Mouse (Mus musculus) MEL-GATA-1-ER (cell line): ENCODE measurements around the gene 2310009B15Rik.
"Not testable (repeated sequence)": the region's sequence is repeated elsewhere in the genome, so short reads cannot be mapped to it uniquely, and the experiment has no call there.

ENCODE experiments used
- DNase-seq: peaks from one replicate; pipeline ENCODE4 v3.0.0-alpha.2; 2012; ENCODE audit warnings: low read depth; ENCODE audit errors: extremely low read depth

The 2310009B15Rik gene

DNA sequence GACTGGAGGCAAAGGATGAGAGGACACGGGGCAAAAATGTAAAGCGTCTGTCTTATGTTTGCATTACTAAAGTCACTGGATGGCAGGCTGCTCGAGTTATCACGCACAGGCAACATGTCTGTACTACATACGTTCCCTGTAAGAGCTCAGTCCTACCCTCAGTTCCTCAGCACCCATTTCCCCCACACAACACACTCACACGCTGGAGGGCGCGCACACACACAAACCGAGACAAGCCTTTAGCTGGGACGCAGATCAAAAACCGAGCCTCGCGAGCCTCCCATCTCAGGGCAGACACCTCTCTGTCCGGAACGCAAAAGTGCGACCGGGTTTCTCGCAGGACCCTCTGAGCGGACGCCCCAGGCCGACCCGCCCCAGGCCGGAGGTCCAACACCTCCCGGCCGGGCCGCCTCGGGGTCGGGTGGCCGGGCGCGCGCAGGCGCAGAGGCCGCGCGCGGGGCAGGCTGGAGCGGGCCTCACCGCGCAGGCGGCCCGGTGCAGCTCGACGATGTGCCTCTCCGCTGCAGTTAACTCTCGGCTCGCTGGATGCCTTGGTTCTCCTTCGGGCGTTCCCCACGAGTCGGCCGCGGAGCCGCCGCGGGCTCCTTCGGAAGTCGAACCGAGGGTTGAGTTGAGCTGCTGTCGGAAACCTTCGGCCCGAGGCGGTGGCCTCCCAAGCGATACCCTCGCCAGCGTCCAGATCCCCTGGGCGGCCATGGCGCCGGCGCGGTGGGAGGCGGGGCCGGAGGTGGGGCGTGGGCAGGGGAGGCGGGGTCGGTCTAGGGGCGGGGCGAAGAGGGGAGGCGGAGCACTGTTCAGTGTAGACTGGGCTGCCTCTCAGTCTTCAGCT lies at the start of gene 2310009B15Rik:
TSS of gene 2310009B15Rik (minus strand) at position 752 of the 850 bp plus-strand sequence.
- not testable (repeated sequence) for DNase-seq

GRCm38 (mm10) chr1:138906256-138906655 lies 49.6 kb upstream of the 2310009B15Rik start:
- DNase-seq, result no peak

- no peak for DNase-seq
Measured at GRCm38 (mm10) chr1:138905092-138905765, 48.6 kb upstream of the 2310009B15Rik start.

DNA sequence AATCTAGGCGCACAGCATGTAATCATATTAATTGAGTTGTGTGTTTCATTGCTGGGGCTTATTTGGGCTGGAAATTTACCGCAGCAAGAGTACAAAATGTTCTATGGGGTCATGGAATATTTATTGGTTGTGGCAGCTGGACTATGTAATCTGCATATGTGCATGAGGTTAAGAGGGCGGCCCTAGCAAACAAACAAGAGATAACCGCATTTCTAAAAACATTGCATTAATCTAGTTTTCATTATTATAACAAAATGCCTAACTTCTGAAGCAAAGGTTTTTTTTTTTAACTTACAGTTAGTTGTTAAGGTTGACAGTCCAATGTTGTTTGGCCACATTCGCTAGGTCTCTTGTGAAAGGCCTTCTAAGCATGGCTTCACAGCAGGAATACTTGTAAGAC lies 47.2 kb upstream of the 2310009B15Rik start:
- DNase-seq, result no peak

- no peak for DNase-seq
Measured at GRCm38 (mm10) chr1:138901431-138902117, 44.9 kb upstream of the 2310009B15Rik start.

DNA sequence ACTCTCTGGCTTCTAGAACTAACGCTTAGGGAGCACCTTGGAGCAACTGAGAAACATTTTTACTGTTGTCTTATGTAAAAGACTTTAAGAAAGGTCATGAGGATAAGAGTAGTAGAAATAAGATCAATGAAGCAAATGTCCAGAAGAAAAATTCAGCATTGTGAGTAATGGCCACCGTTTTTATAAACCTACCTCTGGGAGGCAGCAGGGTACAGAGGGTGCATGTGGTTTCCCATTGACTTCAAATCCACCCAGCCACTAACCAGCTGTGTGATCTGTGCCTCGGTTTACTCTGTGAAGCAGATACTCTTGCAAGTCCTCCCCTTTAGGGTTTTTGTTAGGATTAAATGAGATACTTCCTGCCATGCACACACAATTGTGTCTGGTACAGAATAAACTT lies 39.4 kb upstream of the 2310009B15Rik start:
- no peak for DNase-seq

DNA sequence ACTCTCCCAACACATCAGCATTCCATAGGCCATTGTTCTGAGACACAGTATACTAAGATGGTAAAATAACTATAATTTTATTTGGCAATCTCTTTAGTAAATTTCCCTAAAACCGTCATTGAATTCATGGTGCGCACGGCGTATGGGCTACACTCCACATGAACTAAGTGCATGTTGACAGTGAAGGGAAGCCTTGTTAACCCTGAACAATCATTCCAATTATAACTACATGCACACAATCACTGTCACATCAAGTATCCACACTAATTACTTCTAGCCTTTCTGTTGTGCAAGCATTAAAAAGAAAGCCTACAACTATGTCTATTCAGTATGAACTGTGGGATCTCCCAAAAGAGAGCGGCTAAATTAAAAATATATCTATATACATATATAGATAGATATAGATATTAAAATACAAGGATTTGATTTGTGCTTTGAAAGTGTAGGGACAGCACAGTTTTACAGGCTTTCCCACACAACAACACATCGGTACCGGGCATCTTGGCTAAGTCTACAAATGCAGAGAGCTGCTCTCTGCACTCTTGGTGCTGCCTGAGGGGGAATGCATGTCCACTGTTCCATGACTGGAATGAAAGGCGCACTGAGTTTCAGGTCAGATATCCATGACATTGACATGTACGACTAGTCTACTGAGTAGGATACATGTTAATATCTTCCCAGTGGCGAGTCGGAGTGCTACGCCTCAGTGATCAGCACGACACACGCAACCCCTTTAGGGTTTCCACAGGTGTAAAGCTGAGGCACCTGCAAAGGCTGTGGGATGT lies 21.0 kb upstream of the 2310009B15Rik start:
- DNase-seq, result no peak

- DNase-seq, result no peak
Measured at GRCm38 (mm10) chr1:138876371-138877045, 19.9 kb upstream of the 2310009B15Rik start.

DNA sequence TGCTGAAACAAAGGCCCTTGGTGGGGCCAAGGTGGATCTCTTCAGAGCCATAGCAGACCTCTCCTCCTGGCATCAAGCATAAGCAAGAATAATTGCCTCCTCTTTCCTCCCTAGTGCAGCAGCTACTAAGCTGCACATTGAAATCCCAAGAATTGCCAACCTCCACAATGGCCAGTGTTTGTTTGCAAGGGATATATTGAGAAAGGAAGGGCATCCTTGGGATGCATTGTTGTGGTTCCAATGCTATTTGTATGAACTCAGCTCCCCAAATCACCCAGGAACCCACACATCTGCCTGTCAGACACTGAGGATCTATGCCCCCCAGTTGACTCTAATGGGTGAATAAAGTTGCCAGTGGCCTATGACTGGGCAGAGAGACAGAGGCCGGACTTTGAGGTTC lies 5.8 kb downstream of the 2310009B15Rik start:
- no peak for DNase-seq

- DNase-seq, result no peak
Measured at GRCm38 (mm10) chr1:138850161-138850539, 6.5 kb downstream of the 2310009B15Rik start.

DNA sequence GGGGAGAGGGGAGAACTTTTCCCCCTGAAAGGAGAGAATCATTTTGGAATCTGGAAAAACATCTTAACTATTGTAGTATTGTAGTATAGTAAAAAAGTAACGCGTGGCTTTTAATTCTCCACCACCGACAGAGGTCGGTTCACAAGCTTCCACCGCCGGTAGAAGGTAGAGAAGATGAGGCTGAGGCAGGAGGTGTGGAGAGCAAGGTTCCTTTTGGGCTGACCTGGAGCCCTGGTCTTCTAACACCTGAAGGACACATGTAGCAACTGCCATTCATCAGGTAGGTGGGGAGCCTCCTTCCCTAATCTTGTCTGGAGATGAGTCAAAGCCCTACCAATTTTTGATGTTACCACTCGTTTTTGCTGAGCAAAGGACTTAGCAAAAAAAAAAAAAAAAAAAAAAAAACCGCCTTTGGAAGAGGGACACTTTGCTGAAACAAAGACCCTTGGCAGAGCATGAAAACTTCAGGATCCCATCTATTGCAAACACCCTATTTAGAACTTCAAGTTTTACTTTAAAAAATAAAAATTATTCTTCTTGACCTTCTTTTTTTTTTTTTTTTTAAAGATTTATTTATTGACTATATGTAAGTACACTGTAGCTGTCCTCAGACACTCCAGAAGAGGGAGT lies 7.0 kb downstream of the 2310009B15Rik start:
- DNase-seq, result no peak

GRCm38 (mm10) chr1:138848511-138849109 lies 8.0 kb downstream of the 2310009B15Rik start, which contains the start of gene Lhx9:
Gene Lhx9 (minus strand): TSS chr1:138848577.
- DNase-seq, result no peak

DNA sequence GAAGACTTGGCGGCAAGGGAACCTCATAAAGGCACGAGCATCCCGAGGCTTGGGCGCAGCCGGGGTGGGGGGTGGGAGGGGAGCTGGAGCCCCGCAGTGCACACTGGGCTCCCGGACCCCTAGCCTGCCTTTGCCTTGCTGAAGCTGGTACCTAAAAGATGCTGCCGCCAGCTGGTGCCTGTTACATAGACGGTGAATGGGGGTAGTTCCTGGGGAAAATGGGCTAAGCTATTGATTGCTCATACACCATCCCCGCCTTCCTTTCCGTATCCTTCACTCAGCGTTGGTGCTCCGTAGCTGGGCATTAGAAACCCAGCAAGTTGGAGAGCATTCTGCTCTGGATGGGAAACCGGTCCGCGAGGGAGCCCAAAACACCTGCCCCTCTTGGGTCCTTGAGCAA lies 8.6 kb downstream of the 2310009B15Rik start:
- no peak for DNase-seq

GRCm38 (mm10) chr1:138847146-138847545 lies 9.5 kb downstream of the 2310009B15Rik start:
- DNase-seq, result no peak

DNA sequence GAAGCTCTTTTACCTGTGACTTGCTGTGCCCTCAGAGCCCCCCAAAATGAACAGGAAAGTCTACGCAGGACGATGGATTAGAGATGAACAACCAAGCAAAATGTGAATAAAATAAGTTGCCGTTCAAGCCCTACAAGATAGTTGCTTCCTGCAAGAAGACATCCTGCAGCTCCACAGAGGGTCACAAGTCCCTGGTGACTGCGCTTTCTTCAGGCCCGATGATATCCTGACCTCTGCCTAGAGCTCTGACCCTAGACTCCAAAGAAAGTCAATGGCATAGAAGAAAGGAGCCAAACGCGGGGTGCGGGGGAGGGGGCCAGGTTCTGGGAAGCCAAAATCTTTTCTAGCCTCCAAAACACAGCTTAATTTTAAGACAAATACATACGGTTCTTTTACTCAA lies 10.1 kb downstream of the 2310009B15Rik start:
- no peak for DNase-seq

DNA sequence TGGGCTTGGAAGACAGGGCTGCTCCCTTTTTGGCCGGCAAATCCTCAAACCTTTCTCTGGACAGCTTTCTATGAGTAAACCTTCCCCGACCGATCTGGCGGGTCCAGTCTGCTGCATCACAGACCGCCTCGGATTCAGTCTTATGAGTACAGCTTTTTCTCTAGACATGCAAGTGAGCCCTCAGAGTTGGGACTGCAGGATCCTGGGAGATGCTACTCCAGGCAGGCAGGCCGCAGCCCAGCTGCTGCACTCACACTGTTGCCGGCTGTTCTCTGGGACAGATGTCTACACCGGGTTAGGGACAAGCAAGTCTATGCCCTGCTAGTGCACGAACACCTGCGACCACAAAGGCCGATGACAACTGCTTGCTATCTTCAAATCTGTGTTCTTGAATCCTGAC lies 10.5 kb downstream of the 2310009B15Rik start:
- DNase-seq, result no peak

DNA sequence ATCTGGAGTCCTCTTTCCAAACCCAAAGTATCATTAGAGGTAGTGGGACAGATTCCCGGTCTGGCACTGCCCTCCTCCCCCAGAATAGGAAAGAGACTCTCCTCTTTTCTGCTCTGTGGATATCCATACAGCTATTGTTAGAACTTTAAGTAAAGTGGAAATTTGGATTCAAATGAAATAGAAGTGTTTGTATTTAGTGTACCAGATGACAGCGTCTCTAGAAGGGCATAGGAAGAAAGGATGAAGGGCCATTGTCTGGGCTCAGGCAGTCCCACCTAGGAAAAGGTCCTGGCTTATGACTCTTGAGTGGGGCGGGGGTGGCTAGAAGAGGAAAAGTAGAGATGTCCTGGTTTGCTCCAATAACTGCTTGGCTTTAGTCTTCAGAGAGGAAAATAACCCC lies 11.2 kb downstream of the 2310009B15Rik start:
- no peak for DNase-seq

DNA sequence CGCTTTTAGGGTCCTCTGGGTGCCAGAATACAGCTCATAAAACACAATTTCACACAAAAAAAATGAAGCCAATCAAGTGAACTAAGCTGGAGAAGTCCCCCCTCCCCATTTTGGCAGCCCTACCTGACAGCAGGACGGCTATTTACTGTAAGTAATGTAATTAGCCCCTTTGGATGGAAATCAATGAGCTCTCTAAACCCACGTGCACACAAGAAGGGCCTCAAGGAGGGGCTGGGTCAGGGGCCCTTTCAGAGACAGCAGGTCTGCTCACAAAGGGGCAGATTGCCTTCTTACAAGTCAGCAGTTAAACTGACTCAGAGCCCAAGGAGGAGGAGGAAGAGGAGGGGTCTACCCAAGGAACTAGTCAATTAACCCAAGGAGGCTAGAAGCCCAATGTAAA lies 12.5 kb downstream of the 2310009B15Rik start:
- DNase-seq, result no peak

DNA sequence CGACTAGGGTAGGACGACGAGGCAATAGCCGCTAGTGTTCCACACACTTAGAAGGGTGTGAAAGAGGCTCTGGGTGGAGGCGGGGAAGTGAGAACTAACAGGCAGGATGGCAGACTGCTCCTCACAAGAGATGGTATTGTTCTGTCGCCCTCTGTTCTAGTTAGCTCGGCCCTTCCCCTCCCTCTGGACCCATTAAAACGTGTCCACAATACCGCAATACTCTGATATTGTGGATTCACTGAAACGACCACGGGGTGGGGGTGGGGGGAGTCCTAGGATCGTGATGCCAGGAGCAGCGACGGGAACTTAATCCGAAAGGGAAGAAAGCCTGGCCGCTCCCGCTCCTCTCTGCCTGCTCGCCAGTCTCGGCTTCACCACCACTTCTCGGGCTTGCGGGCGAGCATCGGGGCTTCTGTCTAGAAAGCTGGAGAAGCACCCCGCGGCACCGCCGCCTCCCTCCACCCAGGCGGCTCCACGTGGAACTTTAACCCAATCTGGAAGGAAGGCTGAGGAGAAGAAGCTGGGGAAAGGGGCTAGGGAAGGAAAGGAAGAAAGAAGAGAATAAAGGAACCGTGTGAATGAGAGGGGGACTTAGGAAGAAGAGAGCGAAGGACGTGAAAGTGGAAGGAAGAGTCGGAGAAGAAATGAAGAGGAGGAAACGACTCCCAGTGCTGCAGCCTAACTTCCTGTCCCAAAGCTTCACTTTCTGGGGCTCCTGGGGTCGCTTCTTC lies 13.1 kb downstream of the 2310009B15Rik start:
- DNase-seq, result no peak
